Mouse (Mus musculus): ENCODE results near the gene Wasf2. TPM values are rescaled to one million over a fixed set of nuclear protein-coding genes. Genes with fewer than 3 reads are reported as not detected.

Wasf2 gene
- polyA plus RNA-seq, 1 experiment: 163 TPM

GRCm38 (mm10) chr4:133199743-133200142 is 69.4 kb downstream of the Wasf2 start:
- Histone ChIP-seq H3K4me3 (ENCODE audit: control insufficient read depth, insufficient read depth, low read length) (no peak overlapping the region), H3K4me1 (replicated peaks; ENCODE audit: control insufficient read depth, insufficient read depth, low read length) (peaks cover 25% of the 10 kb centered on the region), H3K27me3 (ENCODE audit: control insufficient read depth, insufficient read depth, low read length) (no peaks in the 10 kb centered on the region), H3K27ac (ENCODE audit: control insufficient read depth, insufficient read depth, low read length) (no peak overlapping the region), H3K36me3 (ENCODE audit: control insufficient read depth, insufficient read depth, low read length) (peaks cover 13% of the 10 kb centered on the region)
- 95% methylated on average over 6 of the region's 6 CpGs for WGBS
- no peak for TF ChIP-seq CTCF (IDR thresholded peaks at IDR 0.05; ENCODE audit: borderline replicate concordance, control insufficient read depth, extremely low read depth, insufficient read depth, low read length, poor library complexity)
- TF ChIP-seq POLR2A (IDR thresholded peaks at IDR 0.05; ENCODE audit: control insufficient read depth, extremely low read depth, insufficient read depth, low read length, poor library complexity): no peak
- no peak for DNase-seq

GRCm38 (mm10) chr4:133200343-133200742 is 70.0 kb downstream of the Wasf2 start:
- TF ChIP-seq CTCF (IDR thresholded peaks at IDR 0.05; ENCODE audit: borderline replicate concordance, control insufficient read depth, extremely low read depth, insufficient read depth, low read length, poor library complexity) (no peak), POLR2A (IDR thresholded peaks at IDR 0.05; ENCODE audit: control insufficient read depth, extremely low read depth, insufficient read depth, low read length, poor library complexity) (no peak)
- no peak overlapping the region for H3K27ac ChIP-seq (ENCODE audit: control insufficient read depth, insufficient read depth, low read length)
- no peak overlapping the region for H3K4me3 ChIP-seq (ENCODE audit: control insufficient read depth, insufficient read depth, low read length)
- peaks cover 24% of the 10 kb centered on the region for H3K4me1 ChIP-seq (replicated peaks; ENCODE audit: control insufficient read depth, insufficient read depth, low read length)
- no peak for DNase-seq
- H3K36me3 ChIP-seq (ENCODE audit: control insufficient read depth, insufficient read depth, low read length): peaks cover 7% of the 10 kb centered on the region
- WGBS: 89% methylated on average over 21 of the region's 21 CpGs
- no peaks in the 10 kb centered on the region for H3K27me3 ChIP-seq (ENCODE audit: control insufficient read depth, insufficient read depth, low read length)

- no peaks in the 10 kb centered on the region for H3K27me3 ChIP-seq (ENCODE audit: control insufficient read depth, insufficient read depth, low read length)
- 69% methylated on average over 8 of the region's 8 CpGs for WGBS
- no peak overlapping the region for H3K4me3 ChIP-seq (ENCODE audit: control insufficient read depth, insufficient read depth, low read length)
- no peak overlapping the region for H3K27ac ChIP-seq (ENCODE audit: control insufficient read depth, insufficient read depth, low read length)
- peak; percentile 68 for DNase-seq
- H3K36me3 ChIP-seq (ENCODE audit: control insufficient read depth, insufficient read depth, low read length): no peaks in the 10 kb centered on the region
- TF ChIP-seq CTCF (IDR thresholded peaks at IDR 0.05; ENCODE audit: borderline replicate concordance, control insufficient read depth, extremely low read depth, insufficient read depth, low read length, poor library complexity): peak; percentile 81; the same call in 1 of the 2 replicates
- TF ChIP-seq POLR2A (IDR thresholded peaks at IDR 0.05; ENCODE audit: control insufficient read depth, extremely low read depth, insufficient read depth, low read length, poor library complexity): no peak
- H3K4me1 ChIP-seq (replicated peaks; ENCODE audit: control insufficient read depth, insufficient read depth, low read length): peaks cover 15% of the 10 kb centered on the region
These were observed 70.9 kb downstream of the Wasf2 start for GRCm38 (mm10) chr4:133201006-133201771.

GRCm38 (mm10) chr4:133202254-133202653 is 71.9 kb downstream of the Wasf2 start:
- H3K27me3 ChIP-seq (ENCODE audit: control insufficient read depth, insufficient read depth, low read length): no peaks in the 10 kb centered on the region
- DNase-seq: no peak
- no peak overlapping the region for H3K27ac ChIP-seq (ENCODE audit: control insufficient read depth, insufficient read depth, low read length)
- WGBS: 90% methylated on average over 3 of the region's 3 CpGs
- no peak overlapping the region for H3K4me3 ChIP-seq (ENCODE audit: control insufficient read depth, insufficient read depth, low read length)
- peaks cover 5% of the 10 kb centered on the region; the same call in 1 of the 2 replicates for H3K4me1 ChIP-seq (replicated peaks; ENCODE audit: control insufficient read depth, insufficient read depth, low read length)
- no peaks in the 10 kb centered on the region for H3K36me3 ChIP-seq (ENCODE audit: control insufficient read depth, insufficient read depth, low read length)
- no peak for TF ChIP-seq CTCF (IDR thresholded peaks at IDR 0.05; ENCODE audit: borderline replicate concordance, control insufficient read depth, extremely low read depth, insufficient read depth, low read length, poor library complexity)
- no peak for TF ChIP-seq POLR2A (IDR thresholded peaks at IDR 0.05; ENCODE audit: control insufficient read depth, extremely low read depth, insufficient read depth, low read length, poor library complexity)

- Histone ChIP-seq H3K4me3 (ENCODE audit: control insufficient read depth, insufficient read depth, low read length) (no peak overlapping the region), H3K27me3 (ENCODE audit: control insufficient read depth, insufficient read depth, low read length) (no peaks in the 10 kb centered on the region), H3K27ac (ENCODE audit: control insufficient read depth, insufficient read depth, low read length) (no peak overlapping the region), H3K36me3 (ENCODE audit: control insufficient read depth, insufficient read depth, low read length) (no peaks in the 10 kb centered on the region), H3K4me1 (replicated peaks; ENCODE audit: control insufficient read depth, insufficient read depth, low read length) (no peaks in the 10 kb centered on the region; the same call in 1 of the 2 replicates)
- TF ChIP-seq CTCF (IDR thresholded peaks at IDR 0.05; ENCODE audit: borderline replicate concordance, control insufficient read depth, extremely low read depth, insufficient read depth, low read length, poor library complexity) (no peak), POLR2A (IDR thresholded peaks at IDR 0.05; ENCODE audit: control insufficient read depth, extremely low read depth, insufficient read depth, low read length, poor library complexity) (no peak)
- no peak for DNase-seq
- 76% methylated on average over 3 of the region's 3 CpGs for WGBS
These were observed 73.3 kb downstream of the Wasf2 start for GRCm38 (mm10) chr4:133203591-133203990.

- no peak overlapping the region for H3K27ac ChIP-seq (ENCODE audit: control insufficient read depth, insufficient read depth, low read length)
- WGBS: 91% methylated on average over 7 of the region's 7 CpGs
- DNase-seq: no peak
- H3K36me3 ChIP-seq (ENCODE audit: control insufficient read depth, insufficient read depth, low read length): no peaks in the 10 kb centered on the region
- TF ChIP-seq CTCF (IDR thresholded peaks at IDR 0.05; ENCODE audit: borderline replicate concordance, control insufficient read depth, extremely low read depth, insufficient read depth, low read length, poor library complexity): no peak
- no peak for TF ChIP-seq POLR2A (IDR thresholded peaks at IDR 0.05; ENCODE audit: control insufficient read depth, extremely low read depth, insufficient read depth, low read length, poor library complexity)
- H3K27me3 ChIP-seq (ENCODE audit: control insufficient read depth, insufficient read depth, low read length): no peaks in the 10 kb centered on the region
- no peak overlapping the region for H3K4me3 ChIP-seq (ENCODE audit: control insufficient read depth, insufficient read depth, low read length)
- H3K4me1 ChIP-seq (replicated peaks; ENCODE audit: control insufficient read depth, insufficient read depth, low read length): no peaks in the 10 kb centered on the region; the same call in 1 of the 2 replicates
These were observed 74.1 kb downstream of the Wasf2 start for GRCm38 (mm10) chr4:133204379-133204778.

Measured in thymus, adult 2 months (tissue).